Comparison of ENCODE assay signal across 8 mouse cellular contexts in the genomic region with DNA sequence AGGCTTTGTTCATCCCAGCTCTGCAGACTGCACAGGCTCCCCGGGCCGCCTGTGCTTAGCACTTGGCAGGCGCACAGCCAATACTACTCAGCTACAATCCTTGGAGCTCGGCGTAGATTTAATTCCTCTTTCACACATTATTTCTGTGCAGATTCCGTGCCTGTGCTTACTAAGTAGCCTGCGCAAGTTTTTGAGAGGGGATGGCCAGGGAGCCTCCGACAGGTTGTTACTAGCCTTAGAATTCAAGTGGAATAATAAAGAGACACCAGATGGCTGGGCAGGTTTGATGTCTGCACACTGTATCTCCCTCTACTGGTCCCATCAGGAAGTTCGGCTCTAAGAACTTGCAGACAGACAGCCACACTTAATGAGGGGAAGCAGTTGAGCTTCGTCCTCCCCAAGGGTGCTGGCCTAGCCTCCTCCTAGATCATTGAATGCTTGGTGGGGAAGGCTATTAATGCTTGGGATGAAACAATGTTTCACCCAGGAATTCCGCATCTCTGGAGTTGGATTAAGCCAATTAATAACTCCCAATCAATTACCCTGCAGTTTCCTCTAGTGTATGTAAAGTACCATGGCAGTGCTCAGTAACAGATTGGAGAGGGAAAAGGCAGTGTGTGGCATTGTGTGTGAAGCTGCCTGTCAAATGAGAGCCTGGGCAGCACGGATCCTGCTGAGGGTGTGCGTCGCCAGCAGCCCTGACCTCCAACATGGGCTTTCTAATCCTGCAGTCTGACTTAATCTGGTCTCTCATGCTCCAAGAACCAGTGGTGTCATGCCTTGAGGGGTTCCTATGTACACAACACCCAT.
DNase-seq lines count a peak whose midpoint lies in the region; ATAC-seq and TF ChIP-seq lines count a peak whose summit lies in the region.

No protein-coding gene starts in this region.

- no peaks in the 10 kb centered on the region for H3K36me3 ChIP-seq in kidney, postnatal 0 days (ENCODE audit: insufficient read depth, low read length)
- no peaks in the 10 kb centered on the region for H3K36me3 ChIP-seq in kidney, embryonic 14.5 days (ENCODE audit: control insufficient read depth, insufficient read depth, low read length)
- no peaks in the 10 kb centered on the region; the same call in 1 of the 2 replicates for H3K36me3 ChIP-seq in hindbrain, embryonic 13.5 days
- peaks cover 2% of the 10 kb centered on the region; the same call in 1 of the 2 replicates for H3K36me3 ChIP-seq in neural tube, embryonic 15.5 days

- H3K9me3 ChIP-seq in kidney, postnatal 0 days (replicated peaks; ENCODE audit: low read length) = no peaks in the 10 kb centered on the region
- no peaks in the 10 kb centered on the region for H3K9me3 ChIP-seq in kidney, embryonic 14.5 days (ENCODE audit: control insufficient read depth, low read length)
- H3K9me3 ChIP-seq in hindbrain, embryonic 13.5 days = no peaks in the 10 kb centered on the region
- H3K9me3 ChIP-seq in neural tube, embryonic 15.5 days (replicated peaks) = no peaks in the 10 kb centered on the region

- H3K27ac ChIP-seq in kidney, postnatal 0 days = no peak overlapping the region
- no peak overlapping the region for H3K27ac ChIP-seq in kidney, embryonic 14.5 days (ENCODE audit: low read depth, low read length)
- no peak overlapping the region; the same call in 1 of the 2 replicates for H3K27ac ChIP-seq in hindbrain, embryonic 13.5 days
- peak overlapping the region; percentile 43 for H3K27ac ChIP-seq in neural tube, embryonic 15.5 days (replicated peaks)

- no peak overlapping the region for H3K4me3 ChIP-seq in kidney, postnatal 0 days (replicated peaks; ENCODE audit: low read depth, low read length)
- no peak overlapping the region for H3K4me3 ChIP-seq in kidney, embryonic 14.5 days (ENCODE audit: low read length)
- H3K4me3 ChIP-seq in hindbrain, embryonic 13.5 days = no peak overlapping the region
- H3K4me3 ChIP-seq in neural tube, embryonic 15.5 days (replicated peaks) = no peak overlapping the region

- H3K4me2 ChIP-seq in kidney, postnatal 0 days (ENCODE audit: low read length) = no peak overlapping the region
- no peak overlapping the region for H3K4me2 ChIP-seq in kidney, embryonic 14.5 days (replicated peaks; ENCODE audit: low read depth, low read length)
- H3K4me2 ChIP-seq in hindbrain, embryonic 13.5 days = no peak overlapping the region
- H3K4me2 ChIP-seq in neural tube, embryonic 15.5 days = peak overlapping the region; percentile 39

- H3K9ac ChIP-seq in kidney, postnatal 0 days (ENCODE audit: low read depth, low read length) = no peak overlapping the region
- no peak overlapping the region for H3K9ac ChIP-seq in kidney, embryonic 14.5 days (ENCODE audit: low read depth, low read length)
- no peak overlapping the region for H3K9ac ChIP-seq in hindbrain, embryonic 13.5 days
- H3K9ac ChIP-seq in neural tube, embryonic 15.5 days (replicated peaks) = no peak overlapping the region

- WGBS in kidney, postnatal 0 days = 59% methylated on average over 14 of the region's 14 CpGs
- 61% methylated on average over 14 of the region's 14 CpGs for WGBS in kidney, embryonic 14.5 days
- 60% methylated on average over 14 of the region's 14 CpGs for WGBS in hindbrain, embryonic 13.5 days
- 45% methylated on average over 14 of the region's 14 CpGs for WGBS in neural tube, embryonic 15.5 days

- H3K27me3 ChIP-seq in kidney, postnatal 0 days (ENCODE audit: insufficient read depth, low read length) = no peaks in the 10 kb centered on the region
- H3K27me3 ChIP-seq in kidney, embryonic 14.5 days (ENCODE audit: control insufficient read depth, insufficient read depth, low read length) = no peaks in the 10 kb centered on the region
- H3K27me3 ChIP-seq in hindbrain, embryonic 13.5 days = no peaks in the 10 kb centered on the region
- no peaks in the 10 kb centered on the region for H3K27me3 ChIP-seq in neural tube, embryonic 15.5 days (replicated peaks)

- intact Hi-C loops in left cerebral cortex, postnatal 14 days (cut with DNase I) = no loop called here

- TF ChIP-seq CTCF in kidney, postnatal 0 days (IDR thresholded peaks at IDR 0.05; ENCODE audit: low read depth) = peak; percentile 74

- no peaks in the 10 kb centered on the region for H3K4me1 ChIP-seq in kidney, postnatal 0 days (replicated peaks; ENCODE audit: insufficient read depth, low read length)
- H3K4me1 ChIP-seq in kidney, embryonic 14.5 days (ENCODE audit: control insufficient read depth, insufficient read depth, low read length) = no peaks in the 10 kb centered on the region
- peaks cover 29% of the 10 kb centered on the region; the same call in 1 of the 2 replicates for H3K4me1 ChIP-seq in hindbrain, embryonic 13.5 days (replicated peaks)
- H3K4me1 ChIP-seq in neural tube, embryonic 15.5 days = peaks cover 33% of the 10 kb centered on the region

- peak; percentile 67 for DNase-seq in kidney, postnatal 0 days (ENCODE audit: low spot score)
- DNase-seq in R1 (ENCODE audit: low read depth, low spot score) = peak; percentile 67
- DNase-seq in embryo, embryonic 10 days (ENCODE audit: low spot score) = peak; percentile 76
- DNase-seq in left cerebral cortex, postnatal 14 days (ENCODE audit: low spot score in 2 of 2) = peak; percentile 80 to 89
- no peak for DNase-seq in urinary bladder, postnatal 25 days (ENCODE audit: low spot score)

- ATAC-seq in kidney, postnatal 0 days (replicated peaks; ENCODE audit: low FRiP score, low read depth) = no peak
- ATAC-seq in kidney, embryonic 14.5 days (ENCODE audit: low FRiP score, low TSS enrichment) = no peak
- ATAC-seq in hindbrain, embryonic 13.5 days (ENCODE audit: low FRiP score) = 0 out of 2 replicates have a peak, but pooled peaks have one; percentile 52
- peak; percentile 61; the same call in 1 of the 2 replicates for ATAC-seq in neural tube, embryonic 15.5 days (ENCODE audit: low FRiP score)

Comparison
In these comparisons a context has a peak if more than half of its experiments do, and no peak if none do; other contexts are left out.
1. ATAC-seq: peak in hindbrain, embryonic 13.5 days (single experiment) and neural tube, embryonic 15.5 days (single experiment); none in kidney, postnatal 0 days (single experiment) and kidney, embryonic 14.5 days (single experiment).